Mouse (Mus musculus): Measurements from ENCODE around the gene Tmie. TPM values are rescaled to one million over a fixed set of nuclear protein-coding genes. Genes with fewer than 3 reads are reported as not detected.

Gene Tmie
- total RNA-seq, 1 experiment from 2014 or later, result not detected

DNA sequence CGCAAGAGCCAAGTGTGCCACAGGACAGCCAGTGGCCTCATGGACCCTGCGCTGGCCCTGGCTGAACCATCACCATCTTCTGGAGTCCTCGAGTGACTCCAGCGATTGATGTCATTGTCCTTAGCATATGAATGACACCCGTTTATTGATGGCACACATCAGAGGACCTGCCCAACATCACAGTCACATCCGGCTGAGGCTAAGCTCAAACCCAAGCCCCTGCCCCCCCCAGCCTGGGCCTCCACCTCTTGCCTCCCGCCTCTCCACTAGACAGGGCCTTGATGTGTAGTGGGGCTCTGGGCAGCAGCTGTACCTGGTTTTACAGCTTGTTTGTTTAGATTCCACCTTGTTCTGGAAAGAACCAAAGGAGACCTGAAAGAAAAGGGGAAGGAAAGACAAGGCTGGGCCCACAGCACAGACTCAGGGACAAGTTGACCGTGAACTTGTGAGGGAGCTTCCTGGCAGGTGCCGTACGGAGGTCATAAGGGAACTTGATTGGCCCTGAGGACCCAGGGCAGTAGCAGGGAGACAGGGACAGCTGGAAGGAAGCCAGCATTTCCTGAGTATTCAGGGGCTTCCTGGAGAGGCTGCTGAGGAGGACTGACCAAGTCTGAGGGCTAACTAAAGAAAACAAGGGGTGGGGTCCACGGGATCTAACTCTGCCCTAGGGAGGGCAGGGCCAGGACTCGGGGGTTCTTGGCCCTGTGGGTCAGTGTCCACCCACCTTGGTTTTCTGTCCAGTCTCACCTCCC is 11.3 kb upstream of the Tmie start:
- ATAC-seq (replicated peaks; ENCODE audit: insufficient number of reproducible peaks, low FRiP score, low TSS enrichment, poor library complexity, severe bottlenecking), result no peak

DNA sequence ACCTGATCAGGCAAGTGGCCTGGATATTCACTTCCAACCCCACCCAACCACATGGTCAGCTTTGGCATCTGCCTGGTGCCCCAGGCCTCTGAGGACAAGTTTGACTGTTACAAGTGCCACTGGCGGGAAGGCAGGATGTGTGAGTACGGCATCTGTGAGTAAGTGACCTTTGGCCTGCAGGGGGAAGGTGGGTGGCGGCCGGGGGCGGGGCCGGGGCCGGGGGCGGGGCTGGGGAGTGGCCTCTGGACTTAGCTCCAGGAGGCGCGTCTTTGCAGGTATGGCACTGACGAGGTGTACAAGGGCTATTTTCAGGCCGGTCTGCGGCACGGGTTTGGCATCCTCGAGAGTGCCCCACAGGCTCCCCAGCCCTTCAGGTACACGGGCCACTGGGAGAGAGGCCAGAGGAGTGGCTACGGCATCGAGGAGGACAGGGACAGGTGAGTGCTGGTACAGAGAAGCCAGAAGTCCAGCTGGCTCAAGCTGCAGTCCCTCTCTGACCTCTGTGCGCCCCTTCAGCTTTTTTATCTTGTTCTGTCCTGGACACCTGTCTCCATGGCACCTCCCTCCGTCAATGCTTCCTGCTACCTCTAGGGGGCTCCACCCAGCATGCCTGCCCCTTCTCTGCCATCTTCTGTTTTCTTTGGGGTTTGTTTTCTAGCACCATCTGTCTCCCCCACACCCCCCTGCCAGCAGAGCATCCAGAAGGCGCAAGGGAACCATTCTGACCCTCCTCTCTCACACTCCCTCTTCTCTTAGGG is 10.3 kb upstream of the Tmie start:
- no peak for ATAC-seq (replicated peaks; ENCODE audit: insufficient number of reproducible peaks, low FRiP score, low TSS enrichment, poor library complexity, severe bottlenecking)

DNA sequence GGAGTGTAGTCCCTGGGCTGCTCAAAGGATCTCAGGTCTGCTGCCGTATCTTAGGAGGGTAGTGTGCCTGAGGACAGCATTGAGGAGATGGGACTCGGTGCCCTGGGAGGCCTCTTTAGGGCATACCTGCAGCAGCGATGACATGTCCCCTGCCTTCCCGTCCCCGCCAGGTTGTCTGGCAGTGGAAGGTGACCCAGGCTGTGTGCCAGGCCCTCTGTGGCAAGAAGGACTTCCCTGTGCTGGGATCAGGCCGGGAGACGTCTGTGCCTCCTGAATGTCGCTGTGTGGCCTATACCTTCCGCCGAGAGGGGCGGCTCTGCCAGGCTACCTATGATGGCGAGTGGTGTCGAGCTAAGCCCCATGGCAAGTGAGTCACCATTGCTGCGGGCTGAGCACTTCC is 9.0 kb upstream of the Tmie start:
- ATAC-seq (replicated peaks; ENCODE audit: insufficient number of reproducible peaks, low FRiP score, low TSS enrichment, poor library complexity, severe bottlenecking), result no peak

DNA sequence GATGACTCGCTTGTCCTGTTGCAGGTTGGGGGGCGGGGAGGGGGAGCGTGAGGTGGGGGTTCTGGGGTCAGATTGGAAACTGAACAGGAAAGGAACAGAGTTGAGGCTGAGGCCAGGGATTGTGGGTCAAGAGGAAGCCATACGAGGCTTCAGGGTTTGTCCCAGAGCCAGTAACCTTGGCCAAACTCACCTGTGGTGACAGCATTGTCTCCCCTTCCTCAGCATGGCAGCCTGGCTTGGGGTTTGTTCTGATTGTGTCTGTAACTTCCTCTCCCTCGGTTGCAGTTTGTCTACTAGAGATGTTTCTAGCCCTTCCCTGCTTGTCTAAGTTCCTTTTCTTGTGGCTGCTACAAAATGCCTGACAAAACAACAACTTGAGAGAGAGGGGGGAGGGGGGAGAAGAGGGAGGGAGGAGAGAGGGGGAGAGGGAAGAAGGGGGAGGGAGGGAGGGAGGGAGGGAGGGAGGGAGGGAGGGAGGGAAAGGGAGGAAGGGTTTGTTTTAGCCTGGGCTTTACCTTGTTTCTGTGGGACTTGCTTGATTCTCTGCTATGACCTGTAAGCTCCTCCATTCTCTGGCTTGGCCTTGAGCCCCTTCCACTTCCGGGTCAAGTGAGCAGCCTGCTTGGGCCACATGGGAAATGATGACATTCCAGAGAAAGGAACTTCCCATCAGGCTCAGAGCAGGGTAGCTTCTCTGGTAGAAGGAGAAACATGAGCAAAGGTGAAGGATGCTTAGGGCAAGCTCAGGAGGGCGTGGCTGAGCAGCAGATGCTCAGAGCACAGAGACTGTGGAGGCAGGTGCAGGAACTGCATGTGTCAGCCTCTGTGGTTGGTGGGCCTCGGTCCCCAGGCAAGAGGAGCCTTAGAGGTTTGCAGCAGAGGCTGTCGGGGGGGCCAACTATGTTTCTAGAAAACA is 7.7 kb upstream of the Tmie start:
- no peak for ATAC-seq (replicated peaks; ENCODE audit: insufficient number of reproducible peaks, low FRiP score, low TSS enrichment, poor library complexity, severe bottlenecking)

DNA sequence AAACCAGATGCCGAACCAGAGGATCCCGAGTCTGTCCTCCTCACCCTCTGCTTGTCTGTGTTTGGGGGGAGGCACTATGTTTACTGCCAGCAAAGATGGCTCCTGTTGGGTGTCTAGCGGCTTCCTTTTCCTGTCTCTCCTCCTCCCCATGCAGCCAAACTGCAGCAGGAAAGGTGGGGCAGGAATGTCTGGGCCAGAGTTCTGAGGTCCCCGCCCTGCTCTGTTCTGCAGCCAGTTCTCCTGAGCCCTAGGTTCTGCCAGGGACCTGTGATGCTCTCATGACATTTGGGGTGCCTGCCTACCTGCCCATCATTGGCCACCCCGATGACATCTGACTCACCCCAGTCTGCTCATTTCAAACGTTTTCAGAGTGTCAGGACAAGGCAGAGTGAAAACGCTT is 2.0 kb upstream of the Tmie start:
- ATAC-seq (replicated peaks; ENCODE audit: insufficient number of reproducible peaks, low FRiP score, low TSS enrichment, poor library complexity, severe bottlenecking), result no peak

DNA sequence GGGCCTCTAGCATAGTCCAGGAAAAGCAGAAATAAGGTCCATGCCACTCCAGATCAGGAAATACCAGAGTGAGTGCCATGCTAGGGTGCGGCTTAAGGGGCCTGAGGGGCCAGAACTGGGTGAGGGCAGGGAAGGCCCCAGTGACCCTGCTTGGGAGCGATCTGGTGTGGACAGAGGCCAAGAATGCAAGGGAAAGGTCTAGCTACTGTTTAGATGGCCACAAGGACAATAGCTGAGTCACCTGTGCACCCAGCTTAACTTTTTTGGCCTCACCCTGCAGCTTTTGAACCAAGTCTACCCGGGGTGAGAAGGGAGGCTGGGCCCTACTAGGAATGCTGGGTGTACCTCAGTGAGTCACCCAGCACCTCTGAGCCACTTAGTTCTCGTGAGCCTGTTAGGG is 859 bp upstream of the Tmie start:
- no peak for ATAC-seq (replicated peaks; ENCODE audit: insufficient number of reproducible peaks, low FRiP score, low TSS enrichment, poor library complexity, severe bottlenecking)

DNA sequence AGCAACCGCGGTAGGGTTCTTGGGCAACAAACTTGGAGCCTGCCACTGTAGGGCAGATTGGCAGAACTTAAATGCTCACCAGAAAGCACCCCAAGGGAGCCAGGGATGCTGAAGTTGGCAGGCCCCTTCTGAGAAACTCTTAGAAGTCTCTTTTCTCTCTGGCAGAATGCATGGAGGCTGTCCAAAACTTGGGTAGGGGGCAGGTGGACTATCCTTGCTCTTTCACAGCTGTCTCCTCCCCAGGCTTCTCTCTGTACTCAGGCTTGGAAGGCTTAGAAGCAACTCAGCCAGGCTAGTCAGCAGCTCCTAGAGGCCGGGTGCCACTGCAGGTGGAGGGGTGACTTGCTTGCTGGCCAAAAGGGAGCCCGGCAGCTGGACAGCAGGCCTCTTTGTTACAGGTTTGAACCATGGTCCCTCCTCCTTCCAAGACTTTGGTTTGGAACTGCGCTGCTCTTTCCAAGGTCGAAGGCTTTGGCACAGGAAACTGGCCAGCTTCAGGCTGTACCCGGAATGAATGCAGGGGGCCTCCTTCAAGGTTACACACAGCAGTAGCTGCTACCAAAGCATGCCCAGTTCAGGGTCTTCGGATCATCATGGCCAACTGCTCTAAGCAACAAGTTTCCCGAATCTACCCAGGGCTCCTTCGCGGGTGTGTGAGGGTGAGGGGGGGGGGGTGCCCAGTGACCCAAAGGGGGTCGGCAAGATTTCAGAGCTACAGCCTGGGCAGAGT is 557 bp downstream of the Tmie start, which contains the start of gene Als2cl:
TSS of gene Als2cl (plus strand) at position 680 of the 730 bp plus-strand sequence.
- ATAC-seq (replicated peaks; ENCODE audit: insufficient number of reproducible peaks, low FRiP score, low TSS enrichment, poor library complexity, severe bottlenecking), result no peak

DNA sequence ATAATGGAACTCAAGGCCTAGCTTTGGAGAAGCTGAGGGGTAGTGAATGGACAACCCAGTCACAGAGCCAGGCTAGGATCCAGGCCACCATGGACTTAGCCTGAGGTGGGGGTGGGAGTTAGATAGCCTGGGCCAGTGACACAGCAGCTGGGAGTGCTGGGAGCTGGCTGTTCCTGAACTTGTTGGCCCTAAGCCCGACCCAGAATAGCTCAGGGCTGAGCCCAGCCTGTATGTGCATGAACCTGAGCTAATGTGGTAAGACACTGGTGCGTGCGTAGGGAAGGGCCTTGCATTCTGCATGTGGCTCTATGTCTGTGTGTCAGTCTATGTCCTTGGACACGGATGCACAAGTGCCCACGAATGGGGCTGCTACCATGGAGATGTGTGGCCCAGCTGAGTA is 2.0 kb downstream of the Tmie start:
- ATAC-seq (replicated peaks; ENCODE audit: insufficient number of reproducible peaks, low FRiP score, low TSS enrichment, poor library complexity, severe bottlenecking), result no peak

DNA sequence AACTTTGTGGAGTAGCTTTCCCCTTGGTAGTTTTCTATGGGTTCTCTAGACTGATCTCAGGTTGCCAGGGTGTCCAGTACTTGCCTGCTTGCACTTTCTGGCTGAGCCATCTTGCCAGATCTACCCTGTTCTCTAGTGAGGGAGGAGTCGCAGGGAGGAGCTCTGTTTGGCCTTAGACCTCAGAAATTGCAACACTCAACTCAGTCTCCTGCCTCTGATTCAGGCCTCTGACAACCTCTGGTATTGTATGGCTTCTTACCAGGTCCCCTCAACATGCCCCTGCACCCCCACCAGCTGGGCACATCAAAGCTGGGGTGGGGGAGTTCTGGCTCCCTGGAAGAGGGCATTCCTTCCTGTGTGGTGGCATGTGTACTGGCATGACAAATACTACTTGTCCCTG is 2.6 kb downstream of the Tmie start:
- ATAC-seq (replicated peaks; ENCODE audit: insufficient number of reproducible peaks, low FRiP score, low TSS enrichment, poor library complexity, severe bottlenecking), result no peak

DNA sequence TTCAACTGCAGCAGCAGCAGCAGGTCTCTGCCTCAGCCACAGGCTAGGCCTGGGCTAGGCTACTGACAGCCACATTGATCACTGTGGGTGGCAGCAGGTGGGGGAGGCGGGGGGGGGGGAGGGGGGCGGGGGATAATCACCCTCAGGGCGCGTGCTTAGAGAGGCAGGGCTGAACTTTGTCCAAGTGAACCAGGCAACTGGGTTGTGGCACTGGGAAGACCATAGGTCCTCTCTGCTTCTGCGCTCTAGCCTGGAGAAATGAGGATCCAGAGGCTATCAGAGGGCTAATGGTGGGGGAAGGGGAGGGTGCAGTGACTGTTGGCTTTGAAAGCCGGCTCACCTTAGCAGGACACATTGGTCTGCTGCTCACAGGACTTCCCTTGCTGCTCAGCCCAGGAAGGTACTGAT is 4.6 kb downstream of the Tmie start:
- no peak for ATAC-seq (replicated peaks; ENCODE audit: insufficient number of reproducible peaks, low FRiP score, low TSS enrichment, poor library complexity, severe bottlenecking)

DNA sequence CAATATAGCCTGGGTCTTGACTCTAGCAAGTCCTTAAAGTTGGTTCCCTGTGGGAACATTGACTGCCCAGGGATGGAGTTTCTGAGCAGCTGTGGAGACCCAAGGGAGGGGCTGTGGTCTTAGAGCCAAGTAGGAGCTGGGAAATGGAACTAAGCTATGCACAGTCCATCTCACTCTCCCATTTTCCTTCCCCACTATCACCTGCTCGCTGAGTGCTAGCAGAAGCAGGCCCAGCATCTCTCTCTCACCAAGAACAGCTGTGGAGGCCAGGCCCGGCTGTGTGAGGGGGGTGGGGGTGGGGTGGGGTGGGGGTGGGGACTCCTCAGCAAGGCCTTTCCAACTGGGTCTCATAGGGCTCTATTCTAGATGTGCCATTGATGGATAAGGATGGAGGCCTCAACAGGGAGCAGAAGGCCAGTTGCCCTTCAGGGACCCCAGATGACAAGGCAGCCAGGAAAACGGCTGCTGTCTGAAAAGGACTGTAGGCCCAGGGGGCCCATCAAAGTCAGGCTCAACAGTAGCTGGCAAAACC is 5.2 kb downstream of the Tmie start:
- ATAC-seq (replicated peaks; ENCODE audit: insufficient number of reproducible peaks, low FRiP score, low TSS enrichment, poor library complexity, severe bottlenecking), result no peak

DNA sequence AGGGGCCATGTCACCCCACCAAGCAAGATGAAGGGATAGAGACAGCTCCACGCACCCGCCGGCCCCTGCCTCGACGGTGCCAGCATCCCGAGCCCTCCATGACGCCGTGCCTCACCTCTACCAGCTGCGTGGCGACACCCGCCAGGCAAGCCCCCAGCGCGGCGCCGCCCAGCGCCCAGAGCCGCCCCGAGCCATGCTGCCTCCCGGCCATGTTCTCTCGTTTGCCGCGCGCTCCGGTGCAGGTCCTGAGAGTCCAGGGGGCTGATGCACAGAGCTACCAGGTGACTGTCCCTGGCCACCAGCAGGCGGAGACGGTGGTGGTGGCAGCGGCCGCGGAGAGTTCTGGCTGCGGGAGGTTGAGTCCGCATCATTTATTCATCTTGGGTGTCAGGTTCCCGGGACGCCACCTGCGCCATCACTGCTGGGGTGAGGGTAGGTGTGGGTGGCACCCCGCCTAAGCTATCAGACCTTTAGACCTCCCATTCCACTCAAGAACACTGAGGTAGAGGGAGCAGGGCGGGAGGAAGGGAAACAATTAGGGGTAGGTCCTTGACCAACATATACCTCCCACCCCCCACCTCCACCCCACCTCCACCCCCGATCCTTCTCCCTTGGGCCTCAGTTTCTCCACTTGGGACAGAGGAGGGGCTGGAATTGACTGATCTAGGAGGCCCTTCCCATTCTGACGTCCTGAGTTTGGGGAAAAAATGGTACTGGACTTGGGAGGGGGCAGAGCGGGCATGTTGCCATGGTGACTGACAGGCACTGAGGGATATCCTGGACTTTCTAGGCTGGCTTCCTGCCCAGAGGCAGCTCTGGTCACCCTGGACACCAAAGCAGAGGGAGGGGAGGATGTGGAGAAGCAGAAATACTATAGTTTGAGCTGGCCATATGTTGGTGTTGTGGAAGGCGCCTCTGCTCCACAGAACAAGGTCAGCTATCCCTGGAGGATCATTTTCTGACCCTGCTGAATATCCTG is 5.9 kb downstream of the Tmie start:
- no peak for ATAC-seq (replicated peaks; ENCODE audit: insufficient number of reproducible peaks, low FRiP score, low TSS enrichment, poor library complexity, severe bottlenecking)

DNA sequence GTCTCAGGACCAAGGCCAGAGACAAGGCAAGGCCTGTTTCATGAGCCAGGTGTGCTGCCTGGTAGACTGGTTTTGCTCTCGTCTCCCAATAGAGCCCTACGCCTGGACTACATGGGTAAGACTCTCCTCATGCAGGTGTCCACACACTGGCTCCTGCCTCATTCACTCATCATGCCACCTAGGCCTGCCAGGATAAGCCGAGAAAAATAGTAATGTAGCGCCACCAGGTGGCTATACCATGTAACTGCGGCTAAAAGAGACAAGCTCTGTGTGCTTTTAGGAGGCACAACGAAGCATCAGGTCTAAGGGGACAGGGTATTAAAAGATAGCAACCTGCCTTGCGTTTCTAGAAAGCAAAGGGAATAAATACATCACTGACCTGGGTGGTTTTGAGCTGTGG is 8.9 kb downstream of the Tmie start:
- peak; percentile 69; the same call in 1 of the 2 replicates for ATAC-seq (replicated peaks; ENCODE audit: insufficient number of reproducible peaks, low FRiP score, low TSS enrichment, poor library complexity, severe bottlenecking)

DNA sequence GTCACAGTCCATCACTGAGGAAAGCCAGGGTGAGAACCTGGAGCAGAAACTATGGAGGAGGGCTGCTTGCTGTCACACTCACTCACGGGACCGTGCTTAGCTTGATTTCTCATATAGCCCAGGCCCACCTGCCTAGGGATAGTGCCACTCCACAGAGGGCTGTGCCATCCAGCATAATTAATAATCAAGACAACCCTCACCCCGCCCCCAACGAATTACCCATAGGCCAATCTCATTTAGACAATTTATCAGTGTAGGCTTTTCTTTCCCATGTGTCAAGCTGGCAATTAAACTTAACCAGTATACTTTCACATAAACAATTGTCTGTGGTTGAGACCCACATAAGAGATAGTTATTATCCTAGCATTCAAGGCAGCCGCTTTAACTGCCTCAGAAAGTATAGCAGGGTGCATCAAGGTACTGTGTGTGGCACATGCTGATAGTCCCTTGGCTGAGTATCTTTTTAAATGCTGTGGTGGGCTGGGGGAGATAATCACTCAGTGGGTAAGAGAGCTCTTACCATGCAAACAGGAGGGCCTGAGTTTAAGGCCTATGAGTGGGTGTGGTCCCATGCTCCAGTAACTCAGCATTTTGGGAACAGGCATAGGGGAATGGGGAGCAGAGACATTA is 20.8 kb downstream of the Tmie start:
- no peak for ATAC-seq (replicated peaks; ENCODE audit: insufficient number of reproducible peaks, low FRiP score, low TSS enrichment, poor library complexity, severe bottlenecking)

DNA sequence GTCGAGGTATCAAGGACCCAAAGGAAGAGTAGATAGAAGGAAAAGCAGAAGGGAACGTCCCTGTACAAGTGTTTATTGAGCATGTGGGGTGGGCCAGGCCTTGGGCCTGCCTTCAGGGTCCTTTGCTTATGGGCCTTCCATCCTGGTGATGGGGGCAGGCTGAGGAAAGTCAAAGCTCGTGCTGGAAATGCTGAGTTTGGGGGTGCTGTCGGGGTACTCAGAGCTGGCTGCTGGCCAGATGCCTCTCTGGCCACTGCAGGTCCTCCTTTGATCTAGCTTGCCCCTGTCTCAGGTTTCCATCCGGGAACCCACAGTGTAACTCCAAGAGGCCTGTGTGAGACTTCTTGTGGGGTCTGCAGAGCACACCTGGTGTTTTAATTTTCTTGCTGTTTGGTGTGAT is 21.4 kb downstream of the Tmie start:
- no peak for ATAC-seq (replicated peaks; ENCODE audit: insufficient number of reproducible peaks, low FRiP score, low TSS enrichment, poor library complexity, severe bottlenecking)

DNA sequence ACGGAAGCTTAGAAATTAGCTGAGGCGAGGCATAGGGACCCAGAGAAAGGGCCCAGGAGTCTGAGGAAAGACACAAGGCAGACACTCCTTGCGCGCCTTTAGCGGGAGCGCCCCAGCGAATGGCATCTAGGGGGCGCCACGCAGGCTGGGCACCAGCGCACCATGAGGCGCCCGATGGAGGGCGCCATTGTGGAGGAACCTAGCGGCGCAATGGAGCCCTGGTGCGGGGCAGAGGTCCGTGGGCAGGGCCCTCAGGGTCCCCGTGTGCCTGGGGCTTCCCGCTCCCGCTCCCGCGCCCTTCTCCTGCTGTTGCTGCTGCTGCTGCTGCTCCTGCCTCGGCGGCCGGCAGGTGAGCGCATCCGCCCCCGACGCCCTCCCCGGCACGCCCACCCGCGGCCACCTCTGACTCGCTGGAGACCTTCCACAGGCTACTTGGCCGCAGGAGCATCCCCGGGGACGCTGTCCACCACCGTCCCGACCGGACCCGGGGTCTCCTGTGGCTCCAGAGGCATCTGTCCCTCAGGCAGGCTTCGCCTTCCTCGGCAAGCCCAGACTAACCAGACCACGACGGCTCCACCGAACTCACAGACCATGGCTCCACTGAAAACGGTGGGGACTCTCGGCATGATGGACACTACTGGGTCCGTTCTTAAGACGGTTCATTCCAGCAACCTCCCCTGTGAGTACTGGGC is 22.0 kb downstream of the Tmie start, which contains the start of gene Prss50:
TSS of gene Prss50 (plus strand) at position 187 of the 692 bp plus-strand sequence.
- no peak for ATAC-seq (replicated peaks; ENCODE audit: insufficient number of reproducible peaks, low FRiP score, low TSS enrichment, poor library complexity, severe bottlenecking)

Data from monocyte, adult 5-6 weeks (primary cell).